In genomic region chr13:19626473-19626872, GRCm38 (mm10) we compare ENCODE assay signal across 22 mouse cellular contexts. TPM values are rescaled to one million over a fixed set of nuclear protein-coding genes. Genes with fewer than 3 reads are reported as not detected.
DNase-seq lines count a peak whose midpoint lies in the region; ATAC-seq and TF ChIP-seq lines count a peak whose summit lies in the region.
"Had no signal": no experiment of that assay in that cellular context is flagged by ENCODE, and none has a peak within 500 bp of the region (broad histone marks: within the 10 kb centered on the region; RNA-seq: fewer than 3 reads in every experiment).

No protein-coding gene starts in this region.

- H3K27me3 ChIP-seq in CH12.LX (replicated peaks) (no peaks in the 10 kb centered on the region), Patski (no peaks in the 10 kb centered on the region)
- peaks cover 20% of the 10 kb centered on the region for H3K27me3 ChIP-seq in heart, embryonic 12.5 days (replicated peaks)
- H3K27me3 ChIP-seq: hindbrain, embryonic 15.5 days had no signal

- no peaks in the 10 kb centered on the region for H3K9me3 ChIP-seq in CH12.LX (replicated peaks; ENCODE audit: low read length)
- H3K9me3 ChIP-seq in heart, embryonic 12.5 days (replicated peaks): no peaks in the 10 kb centered on the region
- H3K9me3 ChIP-seq: forebrain, embryonic 10.5 days; forebrain, embryonic 13.5 days; G1E; heart, embryonic 10.5 days; hindbrain, embryonic 12.5 days; hindbrain, embryonic 15.5 days had no signal

- dilution Hi-C loops in CH12.LX (cut with MboI; ENCODE audit: extremely low pct_ligation_motif_present, extremely low pct_unique_long_range_greater_than_20kb, low sequenced_read_pairs): no loop called here

- no peaks in the 10 kb centered on the region; a peak in 1 of 4 replicates for H3K4me1 ChIP-seq in CH12.LX (ENCODE audit: control insufficient read depth in 1 of 2, insufficient read depth in 2 of 2)
- 0 out of 2 replicates have a peak, but pooled peaks cover 5% of the 10 kb centered on the region for H3K4me1 ChIP-seq in heart, embryonic 12.5 days (replicated peaks)

- ATAC-seq in Patski: peak; percentile 63
- no peak for ATAC-seq in heart, embryonic 12.5 days (ENCODE audit: insufficient number of reproducible peaks, low FRiP score)
- ATAC-seq: forebrain, embryonic 13.5 days; forebrain, embryonic 16.5 days had no signal

- in situ Hi-C loops in CH12.LX (cut with MboI; ENCODE audit: low pct_ligation_motif_present, low pct_unique_long_range_greater_than_20kb, low sequenced_read_pairs): loop anchor here (25.0 kb wide), 1 partner anchor 464 kb away; no protein-coding TSS in a partner anchor
- in situ Hi-C loops in Patski (cut with MboI; ENCODE audit: low pct_unique_long_range_greater_than_20kb): loop anchor here (25.0 kb wide), 1 partner anchor 164 kb away; no protein-coding TSS in a partner anchor

- TF ChIP-seq CTCF in CH12.LX (conservative IDR thresholded peaks at IDR 0.05 in 1 of 2, IDR thresholded peaks at IDR 0.05 in 1 of 2; ENCODE audit: low read depth in 2 of 2, low read length in 2 of 2) (no peak), Patski (IDR thresholded peaks at IDR 0.05) (no peak)

- no peak for TF ChIP-seq RAD21 in CH12.LX (IDR thresholded peaks at IDR 0.05; ENCODE audit: low read depth, low read length)

- H3K4me3 ChIP-seq in CH12.LX (replicated peaks in 1 of 3; ENCODE audit: low read depth in 2 of 3, low read length in 2 of 3, poor library complexity in 1 of 3): no peak overlapping the region
- H3K4me3 ChIP-seq in heart, embryonic 12.5 days: no peak overlapping the region
- H3K4me3 ChIP-seq: forebrain, embryonic 10.5 days; forebrain, embryonic 13.5 days; heart, adult 2 months; heart, embryonic 10.5 days; hindbrain, embryonic 12.5 days; hindbrain, embryonic 15.5 days had no signal

- CTCF ChIA-PET in Patski (lab: Charles Lee): interaction anchor here (1.2 to 1.3 kb wide), 2 partner anchors 9 to 262 kb away, joined by 3 to 10 read pairs; no protein-coding TSS in a partner anchor

- peak; percentile 67 for DNase-seq in 3T3-L1 (ENCODE audit: low read depth, low spot score)
- peak; percentile 3 for DNase-seq in CH12.LX (ENCODE audit: extremely low read depth)
- DNase-seq in Patski (ENCODE audit: low read depth, low spot score): no peak
- no peak for DNase-seq in frontal cortex, postnatal 25 days (ENCODE audit: low spot score in 2 of 2)
- no peak for DNase-seq in natural killer cell, adult 2 months (ENCODE audit: low spot score in 2 of 2)
- DNase-seq: adrenal gland, postnatal 10 days; adrenal gland, postnatal 36 days; cerebellum, adult 18-20 months; cerebellum, adult 9-10 months; cerebellum, postnatal 14 days; gastrocnemius, postnatal 10 days; gastrocnemius, postnatal 36 days; heart, adult 2 months had no signal

- no peak overlapping the region for H3K27ac ChIP-seq in CH12.LX (ENCODE audit: insufficient read depth, low read depth)
- no peak overlapping the region for H3K27ac ChIP-seq in heart, embryonic 12.5 days (ENCODE audit: poor library complexity, severe bottlenecking)
- H3K27ac ChIP-seq: forebrain, embryonic 10.5 days; forebrain, embryonic 13.5 days; heart, adult 2 months; heart, embryonic 10.5 days; hindbrain, embryonic 12.5 days; hindbrain, embryonic 15.5 days had no signal

- POLR2A ChIA-PET in Patski (lab: Charles Lee): interaction anchor here (1.0 kb wide), 1 partner anchor 41 kb away, joined by 3 read pairs; no protein-coding TSS in a partner anchor

- H3K79me2 ChIP-seq in CH12.LX (replicated peaks; ENCODE audit: control insufficient read depth, extremely low read depth, insufficient read depth, poor library complexity, severe bottlenecking): no peaks in the 10 kb centered on the region

- TF ChIP-seq EP300 in CH12.LX (IDR thresholded peaks at IDR 0.05; ENCODE audit: low read length): no peak

- WGBS in heart, embryonic 12.5 days: 63% methylated on average over 1 of the region's 1 CpGs

- no peak overlapping the region for H3K4me2 ChIP-seq in CH12.LX (ENCODE audit: insufficient read depth, low read depth, poor library complexity, severe bottlenecking)
- no peak overlapping the region for H3K4me2 ChIP-seq in heart, embryonic 12.5 days
- H3K4me2 ChIP-seq: forebrain, embryonic 13.5 days; hindbrain, embryonic 12.5 days; hindbrain, embryonic 15.5 days had no signal

- H3K36me3 ChIP-seq in CH12.LX (replicated peaks in 1 of 2; ENCODE audit: control insufficient read depth in 1 of 2, insufficient read depth in 1 of 2, low read length in 1 of 2): no peaks in the 10 kb centered on the region
- H3K36me3 ChIP-seq in heart, embryonic 12.5 days: no peaks in the 10 kb centered on the region
- H3K36me3 ChIP-seq: forebrain, embryonic 10.5 days; G1E; heart, embryonic 10.5 days; hindbrain, embryonic 12.5 days; hindbrain, embryonic 15.5 days had no signal

- TF ChIP-seq POLR2A in CH12.LX (IDR thresholded peaks at IDR 0.05; ENCODE audit: low read depth, low read length): no peak

- no peak overlapping the region for H3K9ac ChIP-seq in CH12.LX (ENCODE audit: insufficient read depth, low read depth)
- H3K9ac ChIP-seq in heart, embryonic 12.5 days: no peak overlapping the region
- H3K9ac ChIP-seq: forebrain, embryonic 13.5 days; hindbrain, embryonic 12.5 days; hindbrain, embryonic 15.5 days had no signal

TF ChIP-seq in CH12.LX, 34 proteins besides CTCF, POLR2A, EP300 and RAD21:
- no peak for TF ChIP-seq IRF4 (IDR thresholded peaks at IDR 0.05; ENCODE audit: low read depth, low read length)
- no peak for TF ChIP-seq MXI1 (IDR thresholded peaks at IDR 0.05; ENCODE audit: low read depth, low read length)
- no peak for TF ChIP-seq TBP (conservative IDR thresholded peaks at IDR 0.05; ENCODE audit: low read depth, low read length)
- no peak for TF ChIP-seq ZKSCAN1 (IDR thresholded peaks at IDR 0.05; ENCODE audit: borderline replicate concordance, low read depth, low read length)
- no peak for TF ChIP-seq MYC (IDR thresholded peaks at IDR 0.05; ENCODE audit: low read depth, low read length)
- no peak for TF ChIP-seq HCFC1 (IDR thresholded peaks at IDR 0.05; ENCODE audit: low read depth, low read length)

RNA-seq across cellular contexts. Expression of gene Sfrp4, which starts 3.6 kb away (rescaled TPM):
- not detected in 2 replicates for total RNA-seq in CH12.LX (2012; rRNA removed)
- total RNA-seq in CH12.LX (2014; rRNA removed): not detected in 2 replicates
- polyA plus RNA-seq in CH12.LX (2012; ENCODE audit: insufficient read length, low read depth): not detected in 2 replicates
- polyA plus RNA-seq in Patski (2021): 0.08 TPM
- polyA plus RNA-seq in heart, embryonic 12.5 days (2016; fragmentation: Nextera tagmentation; extraction: Ambion mirVana): 0.29 and 0.49 TPM in 2 replicates
- total RNA-seq: granulocyte monocyte progenitor cell, adult 5-6 weeks had no signal
- polyA plus RNA-seq: G1E had no signal

RNA-seq across cellular contexts. Expression of gene Epdr1, which starts 6.7 kb away (rescaled TPM):
- total RNA-seq in CH12.LX (2012; rRNA removed): 0.25 and 0.81 TPM in 2 replicates
- not detected in 2 replicates for total RNA-seq in CH12.LX (2014; rRNA removed)
- polyA plus RNA-seq in CH12.LX (2012; ENCODE audit: insufficient read length, low read depth): not detected in 2 replicates
- polyA plus RNA-seq in Patski (2021): 62.1 TPM
- 38.0 and 41.7 TPM in 2 replicates for polyA plus RNA-seq in heart, embryonic 12.5 days (2016; fragmentation: Nextera tagmentation; extraction: Ambion mirVana)
- polyA plus RNA-seq: G1E had no signal

Comparison
In these comparisons a context has a peak if more than half of its experiments do, and no peak if none do; other contexts are left out.
1. DNase-seq: peak in 3T3-L1 (single experiment) and CH12.LX (single experiment); none in Patski (single experiment), frontal cortex, postnatal 25 days (0 of 2) and natural killer cell, adult 2 months (0 of 2).
2. RNA of gene Epdr1, which starts 6.7 kb away (polyA plus RNA-seq): 62.1 TPM in Patski (single experiment) and 38.0 to 41.7 TPM in heart, embryonic 12.5 days; not detected in CH12.LX; every median in the first group is over 10 times any median in the second.